Mouse (Mus musculus) G1E-ER4 (cell line): ENCODE data around the gene Nbas. TPM values are rescaled to one million over a fixed set of nuclear protein-coding genes. Genes with fewer than 3 reads are reported as not detected.
A peak's percentile ranks its signal among the peaks of the same experiment; 100 is the strongest.

Source experiments
- GATA1 ChIP-seq: IDR thresholded peaks from one replicate; pipeline ENCODE4 v1.8.0; 2012; ENCODE audit warnings: low read length, inconsistent platforms
- polyA plus RNA-seq: library from polyadenylated mRNA; stranded (reverse); fragments of >175 nt; gene quantifications from 2 replicates; pipeline ENCODE4 v1.2.3, GENCODE M21; 2012

Gene Nbas
- polyA plus RNA-seq, 1 experiment = 3.2 TPM

DNA sequence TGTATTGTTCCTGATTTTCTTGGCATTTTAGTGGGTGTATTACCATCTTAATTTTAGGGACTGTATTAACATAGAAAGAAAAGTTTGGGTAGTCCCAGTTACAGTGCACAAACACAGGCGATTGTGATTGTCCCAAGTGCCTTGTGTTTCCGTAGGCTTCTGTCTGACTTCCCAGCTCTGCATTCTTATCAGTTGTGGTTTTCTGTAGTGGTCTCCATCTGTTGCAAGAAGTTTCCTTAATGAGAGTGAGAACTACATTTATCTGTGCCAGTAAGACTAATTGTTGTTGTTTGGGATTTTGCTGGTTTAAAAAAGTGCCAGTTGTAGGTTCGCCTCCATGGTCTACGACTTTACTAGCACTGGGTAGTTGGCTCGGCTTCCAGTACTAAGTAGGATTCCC, 88.3 kb downstream of the Nbas start:
- peak; percentile 52 for TF ChIP-seq GATA1

DNA sequence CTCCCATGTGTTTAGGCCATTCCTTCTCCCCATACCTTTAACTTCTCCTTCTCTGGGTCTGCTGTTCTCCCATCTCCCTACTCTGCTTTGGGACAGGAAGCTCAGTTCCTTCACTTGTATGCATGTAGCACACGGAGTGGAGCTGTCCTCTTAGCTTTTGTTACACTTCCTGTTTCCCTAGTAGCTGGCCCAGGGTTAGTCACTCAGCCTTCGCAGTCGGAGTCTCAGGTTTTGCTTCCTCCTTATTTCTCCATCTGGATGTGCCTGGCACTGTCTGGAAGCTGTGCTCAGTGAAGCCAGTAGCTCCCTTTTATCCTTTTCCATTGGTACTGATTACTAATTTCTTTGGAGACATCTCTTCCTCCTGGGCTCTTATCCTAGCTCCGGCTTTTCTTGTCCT, 89.9 kb downstream of the Nbas start:
- no peak for TF ChIP-seq GATA1

GRCm38 (mm10) chr12:13360183-13360811, 91.4 kb downstream of the Nbas start:
- no peak for TF ChIP-seq GATA1

GRCm38 (mm10) chr12:13381580-13381979, 112.6 kb downstream of the Nbas start:
- TF ChIP-seq GATA1 = no peak

- no peak for TF ChIP-seq GATA1
Measured at GRCm38 (mm10) chr12:13382046-13382445, 113.1 kb downstream of the Nbas start.

GRCm38 (mm10) chr12:13389644-13390043, 120.7 kb downstream of the Nbas start:
- TF ChIP-seq GATA1 = no peak

- TF ChIP-seq GATA1 = no peak
Measured at GRCm38 (mm10) chr12:13410191-13410590, 141.3 kb downstream of the Nbas start.

DNA sequence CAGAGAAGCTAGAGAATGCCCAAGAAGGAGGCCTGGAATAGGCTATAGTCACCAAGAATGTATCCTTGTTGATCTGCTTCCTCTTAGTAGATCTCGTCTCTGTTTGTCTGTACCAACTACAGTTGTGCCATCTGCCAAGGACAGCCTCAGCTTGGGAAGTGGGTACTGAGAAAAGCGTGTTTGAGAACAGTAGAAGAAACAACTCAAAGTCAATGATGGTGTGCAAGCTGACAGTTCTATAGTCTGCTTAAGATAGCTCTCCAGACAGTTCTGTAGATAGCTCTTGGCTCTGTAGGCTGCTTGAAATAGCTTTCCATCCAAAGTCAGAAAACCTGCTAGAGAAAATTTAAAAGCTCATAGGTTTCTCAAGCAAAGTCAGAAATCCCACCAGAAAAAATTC, 149.7 kb downstream of the Nbas start:
- TF ChIP-seq GATA1 = no peak

DNA sequence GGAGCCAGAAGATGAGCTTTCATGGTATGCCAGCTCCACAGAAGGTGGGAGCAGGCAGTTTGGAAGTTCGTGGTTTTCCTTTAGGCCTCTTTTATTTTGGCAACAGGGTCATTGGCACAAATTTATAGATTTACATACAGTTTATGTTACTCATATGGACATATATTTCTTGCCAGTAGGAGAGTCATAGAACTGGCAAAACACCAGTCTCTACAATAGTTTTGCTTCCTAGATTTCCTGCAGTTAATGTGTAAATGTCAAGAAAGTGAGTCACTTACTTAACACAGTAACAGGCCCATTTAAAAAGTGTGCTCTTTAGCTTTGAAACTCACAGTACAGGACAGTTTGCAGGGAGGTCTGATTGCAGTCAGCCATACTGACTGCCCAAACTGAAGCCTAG, 161.3 kb downstream of the Nbas start:
- TF ChIP-seq GATA1 = no peak

GRCm38 (mm10) chr12:13444653-13445431, 175.9 kb downstream of the Nbas start:
- no peak for TF ChIP-seq GATA1

DNA sequence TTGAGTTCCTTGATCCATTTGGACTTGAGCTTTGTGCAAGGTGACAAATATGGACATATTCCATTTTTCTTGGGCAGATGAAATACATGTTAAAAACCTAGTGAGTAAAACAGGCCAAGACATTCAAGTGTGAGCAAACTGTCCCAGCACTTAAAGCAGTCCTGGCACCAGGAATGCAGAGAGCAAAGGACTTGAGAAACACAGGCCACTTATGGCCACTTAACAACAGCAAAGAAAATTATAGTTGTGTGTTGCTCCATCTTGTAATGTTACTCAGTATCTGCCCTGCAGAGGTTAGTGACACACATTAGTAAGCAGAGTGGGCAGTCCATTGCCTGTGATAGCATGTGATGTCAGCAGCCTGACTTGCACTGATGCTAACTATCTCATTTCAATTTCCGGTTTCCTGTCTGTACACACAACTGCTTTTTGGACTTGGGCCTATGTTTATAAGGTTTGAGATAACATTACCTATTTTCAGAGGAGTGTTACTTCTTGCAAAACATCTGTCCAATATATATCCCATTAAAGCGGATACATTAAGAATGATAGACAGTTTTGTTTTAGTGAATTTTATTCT, 176.6 kb downstream of the Nbas start:
- TF ChIP-seq GATA1 = no peak

DNA sequence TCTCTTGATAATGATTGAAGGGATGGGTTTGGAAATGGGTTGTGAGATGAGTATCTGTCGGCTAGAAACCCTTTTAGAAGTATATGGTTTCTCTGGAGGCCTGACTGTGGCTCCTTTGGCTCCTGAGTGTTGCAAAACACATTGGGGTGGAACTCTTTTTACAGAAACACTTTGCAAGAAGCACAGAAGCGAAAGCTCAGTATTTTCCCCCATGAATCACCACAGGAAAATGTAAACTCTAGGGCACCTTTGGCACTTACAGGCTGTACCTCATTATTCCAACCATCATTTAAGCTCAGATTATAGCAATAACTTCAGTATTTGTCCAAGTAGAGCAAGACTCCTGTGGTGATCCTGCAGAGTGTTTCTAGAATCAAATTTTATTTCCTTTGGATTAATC, 180.0 kb downstream of the Nbas start:
- TF ChIP-seq GATA1 = no peak

- TF ChIP-seq GATA1 = no peak
Measured at GRCm38 (mm10) chr12:13452050-13452449, 183.1 kb downstream of the Nbas start.

GRCm38 (mm10) chr12:13460223-13460853, 191.4 kb downstream of the Nbas start:
- no peak for TF ChIP-seq GATA1

DNA sequence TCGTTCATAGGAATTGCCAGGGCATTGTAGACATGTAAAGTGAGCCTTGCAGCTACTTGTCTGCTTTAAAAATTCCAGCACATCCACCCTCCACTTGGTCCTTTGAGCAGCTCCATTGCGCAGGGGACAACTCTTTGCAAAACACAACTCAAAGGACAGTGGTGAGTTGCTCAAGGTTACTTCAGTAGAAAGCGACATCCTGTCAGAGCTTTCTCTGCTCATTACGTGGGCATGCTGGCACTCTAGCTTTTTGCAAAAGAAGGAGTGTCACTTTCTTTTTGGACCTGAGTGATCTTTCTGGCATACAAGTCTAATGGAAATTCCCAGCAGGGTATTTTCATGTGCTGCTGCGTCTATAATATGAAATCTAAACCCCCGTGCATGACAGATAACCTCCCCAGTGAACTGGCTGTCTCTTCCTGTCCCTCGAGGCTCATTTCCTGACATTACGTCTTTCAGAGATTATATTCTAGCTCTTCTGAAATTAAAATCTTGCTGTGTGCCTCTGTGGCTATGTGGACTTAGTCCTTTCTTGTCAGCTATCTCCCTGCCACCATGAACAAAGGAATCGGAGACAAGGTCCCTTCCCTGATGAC, 192.7 kb downstream of the Nbas start:
- no peak for TF ChIP-seq GATA1

DNA sequence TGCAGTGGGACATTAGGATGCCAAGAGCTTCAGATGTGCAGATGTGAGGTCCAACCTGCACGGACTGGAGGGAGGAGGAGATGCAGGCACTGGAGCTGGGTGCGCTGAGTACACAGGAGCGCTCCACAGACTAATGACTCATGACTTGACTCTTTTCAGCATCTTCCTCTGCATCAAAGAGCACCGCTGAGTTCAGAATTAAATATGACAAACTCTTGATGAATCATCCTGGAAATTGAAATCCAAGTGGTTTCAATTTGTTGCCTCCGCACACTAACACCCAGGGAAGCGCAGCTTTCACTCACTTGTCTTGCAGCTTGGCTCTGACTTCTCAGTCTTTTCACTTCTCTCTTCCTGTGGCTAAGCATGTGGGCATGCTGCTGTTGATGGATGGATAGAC, 193.5 kb downstream of the Nbas start:
- no peak for TF ChIP-seq GATA1

- TF ChIP-seq GATA1 = no peak
Measured at GRCm38 (mm10) chr12:13465554-13465953, 196.6 kb downstream of the Nbas start.
